In genomic region chr16:72027404-72028215, GRCm38 (mm10) we compare ENCODE assay signal across 9 mouse cellular contexts.
DNase-seq lines count a peak whose midpoint lies in the region; ATAC-seq lines count a peak whose summit lies in the region.
"Had no signal": no experiment of that assay in that cellular context is flagged by ENCODE, and none has a peak within 500 bp of the region (broad histone marks: within the 10 kb centered on the region; RNA-seq: fewer than 3 reads in every experiment).

No protein-coding gene starts in this region.

- no peak for DNase-seq in kidney, postnatal 25 days
- DNase-seq in embryonic facial prominence, embryonic 10.5 days (ENCODE audit: low spot score) = peak; percentile 69
- no peak for DNase-seq in urinary bladder, postnatal 4 days (ENCODE audit: low spot score in 2 of 2)
- no peak for DNase-seq in gastrocnemius, postnatal 36 days
- no peak for DNase-seq in cerebellum, adult 8-10 months

- H3K27me3 ChIP-seq in kidney, embryonic 15.5 days = peaks cover 17% of the 10 kb centered on the region
- H3K27me3 ChIP-seq in embryonic facial prominence, embryonic 10.5 days (replicated peaks; ENCODE audit: low read depth, poor library complexity, severe bottlenecking) = peaks cover 31% of the 10 kb centered on the region
- no peaks in the 10 kb centered on the region for H3K27me3 ChIP-seq in hindbrain, embryonic 15.5 days
- H3K27me3 ChIP-seq in midbrain, embryonic 12.5 days = peaks cover 16% of the 10 kb centered on the region

- intact Hi-C loops in gastrocnemius, postnatal 36 days (cut with DNase I) = no loop called here

- no peaks in the 10 kb centered on the region for H3K36me3 ChIP-seq in kidney, embryonic 15.5 days
- no peaks in the 10 kb centered on the region for H3K36me3 ChIP-seq in embryonic facial prominence, embryonic 10.5 days (replicated peaks)
- no peaks in the 10 kb centered on the region for H3K36me3 ChIP-seq in hindbrain, embryonic 15.5 days
- no peaks in the 10 kb centered on the region for H3K36me3 ChIP-seq in midbrain, embryonic 12.5 days

- peak overlapping the region; percentile 18; the same call in 1 of the 2 replicates for H3K9ac ChIP-seq in kidney, embryonic 15.5 days
- peak overlapping the region; percentile 70 for H3K9ac ChIP-seq in hindbrain, embryonic 15.5 days
- peak overlapping the region; percentile 68 for H3K9ac ChIP-seq in midbrain, embryonic 12.5 days (replicated peaks)

- H3K27ac ChIP-seq in kidney, embryonic 15.5 days = no peak overlapping the region
- peak overlapping the region; percentile 54 for H3K27ac ChIP-seq in embryonic facial prominence, embryonic 10.5 days (replicated peaks)
- peak overlapping the region; percentile 88 for H3K27ac ChIP-seq in hindbrain, embryonic 15.5 days (replicated peaks)
- peak overlapping the region; percentile 80 for H3K27ac ChIP-seq in midbrain, embryonic 12.5 days (replicated peaks)

- H3K4me3 ChIP-seq in kidney, embryonic 15.5 days (replicated peaks) = peak overlapping the region; percentile 47
- H3K4me3 ChIP-seq in embryonic facial prominence, embryonic 10.5 days = peak overlapping the region; percentile 67
- H3K4me3 ChIP-seq in hindbrain, embryonic 15.5 days = peak overlapping the region; percentile 60
- peak overlapping the region; percentile 56 for H3K4me3 ChIP-seq in midbrain, embryonic 12.5 days

- 2% methylated on average over 27 of the region's 27 CpGs for WGBS in kidney, embryonic 15.5 days
- 2% methylated on average over 27 of the region's 27 CpGs for WGBS in embryonic facial prominence, embryonic 10.5 days
- WGBS in hindbrain, embryonic 15.5 days = under 1% methylated on average over 27 of the region's 27 CpGs
- 1% methylated on average over 27 of the region's 27 CpGs for WGBS in midbrain, embryonic 12.5 days

- peaks cover 16% of the 10 kb centered on the region for H3K4me1 ChIP-seq in kidney, embryonic 15.5 days
- peaks cover 14% of the 10 kb centered on the region for H3K4me1 ChIP-seq in embryonic facial prominence, embryonic 10.5 days
- H3K4me1 ChIP-seq in hindbrain, embryonic 15.5 days (replicated peaks) = peaks cover 7% of the 10 kb centered on the region; the same call in 1 of the 2 replicates
- H3K4me1 ChIP-seq in midbrain, embryonic 12.5 days = peaks cover 10% of the 10 kb centered on the region

- ATAC-seq in kidney, embryonic 15.5 days (replicated peaks; ENCODE audit: low FRiP score) = peak; percentile 72
- ATAC-seq in hindbrain, embryonic 15.5 days (ENCODE audit: low FRiP score, low read depth) = peak; percentile 77
- ATAC-seq in midbrain, embryonic 12.5 days (ENCODE audit: low FRiP score, low read depth) = peak; percentile 88
- ATAC-seq: Patski had no signal

- peak overlapping the region; percentile 84 for H3K4me2 ChIP-seq in kidney, embryonic 15.5 days
- H3K4me2 ChIP-seq in hindbrain, embryonic 15.5 days = peak overlapping the region; percentile 75
- peak overlapping the region; percentile 78 for H3K4me2 ChIP-seq in midbrain, embryonic 12.5 days (replicated peaks)

- no peaks in the 10 kb centered on the region for H3K9me3 ChIP-seq in kidney, embryonic 15.5 days (replicated peaks)
- H3K9me3 ChIP-seq in embryonic facial prominence, embryonic 10.5 days = no peaks in the 10 kb centered on the region
- H3K9me3 ChIP-seq in hindbrain, embryonic 15.5 days = no peaks in the 10 kb centered on the region
- no peaks in the 10 kb centered on the region for H3K9me3 ChIP-seq in midbrain, embryonic 12.5 days

Comparison
In these comparisons a context has a peak if more than half of its experiments do, and no peak if none do; other contexts are left out.
1. H3K9ac ChIP-seq: peak in every context shown above with its lines; median percentile 70 in hindbrain, embryonic 15.5 days; 68 in midbrain, embryonic 12.5 days; 18 in kidney, embryonic 15.5 days.